Mouse (Mus musculus) limb, embryonic 14.5 days (tissue): ENCODE results near the gene Zscan29. TPM values are rescaled to one million over a fixed set of nuclear protein-coding genes. Genes with fewer than 3 reads are reported as not detected.

Experiments
- ATAC-seq: fragments of 200-750 bp; cut with Nextera tagmentation; 2 replicates; pipeline ENCODE4 v1.8.0; 2017; ENCODE audit warnings: low read depth, moderate number of reproducible peaks, moderate TSS enrichment; ENCODE audit not compliant: low FRiP score
- DNase-seq: peaks from one replicate; pipeline ENCODE4 v3.0.0-alpha.2; 2015; ENCODE audit warnings: low spot score
- H3K27ac ChIP-seq: fragments of 300-500 bp; sonication (generic); replicated peaks from 2 replicates; pipeline ENCODE4 v1.5.1; 2014; ENCODE audit warnings: low read depth, mild to moderate bottlenecking, low read length, moderate library complexity, mixed read lengths
- H3K27me3 ChIP-seq: fragments of 300-500 bp; sonication (generic); 2 replicates; pipeline ENCODE4 v1.6.1; 2014; ENCODE audit warnings: low read length, mixed read lengths; ENCODE audit not compliant: control insufficient read depth, insufficient read depth
- H3K36me3 ChIP-seq: fragments of 300-500 bp; sonication (generic); 2 replicates; pipeline ENCODE4 v1.6.1; 2014; ENCODE audit warnings: mild to moderate bottlenecking, low read length, moderate library complexity, mixed read lengths; ENCODE audit not compliant: control insufficient read depth, insufficient read depth
- H3K4me1 ChIP-seq: fragments of 300-500 bp; sonication (generic); 2 replicates; pipeline ENCODE4 v1.6.1; 2014; ENCODE audit warnings: antibody characterized with exemption, low read length, mixed read lengths; ENCODE audit not compliant: control insufficient read depth, insufficient read depth
- H3K4me2 ChIP-seq: fragments of 300-500 bp; sonication (generic); replicated peaks from 2 replicates; pipeline ENCODE4 v1.6.1; 2014; ENCODE audit warnings: low read depth, mild to moderate bottlenecking, low read length, moderate library complexity; ENCODE audit not compliant: severe bottlenecking
- H3K4me3 ChIP-seq: fragments of 300-500 bp; sonication (generic); replicated peaks from 2 replicates; pipeline ENCODE4 v1.5.1; 2014; ENCODE audit warnings: low read length
- H3K9ac ChIP-seq: fragments of 300-500 bp; sonication (generic); 2 replicates; pipeline ENCODE4 v1.6.1; 2014; ENCODE audit warnings: mild to moderate bottlenecking, low read depth, low read length, moderate library complexity; ENCODE audit not compliant: severe bottlenecking
- H3K9me3 ChIP-seq: fragments of 300-500 bp; sonication (generic); 2 replicates; pipeline ENCODE4 v1.6.1; 2016; ENCODE audit warnings: low read length; ENCODE audit not compliant: control insufficient read depth
- POLR2A ChIP-seq: fragments of 200-500 bp; IDR thresholded peaks from 2 replicates; pipeline ENCODE4 v1.8.0; 2012; ENCODE audit warnings: inconsistent platforms, mild to moderate bottlenecking, moderate library complexity, borderline replicate concordance; ENCODE audit not compliant: insufficient read depth, insufficient read length; ENCODE audit errors: extremely low read depth
- WGBS: fragments of 180-500 bp; shearing (Covaris S2); extraction: QIAGEN DNeasy Blood & Tissue Kit; methylation state at CpG from one replicate; pipeline ENCODE4 v1.1.7; 2014; 5-methylcytosine and 5-hydroxymethylcytosine counted together
- polyA plus RNA-seq, 2 experiments: library from polyadenylated mRNA; depleted of rRNA in 1 of 2; stranded (reverse) in 1 of 2; unstranded in 1 of 2; fragments of >200 nt; fragmentation: Nextera tagmentation in 1 of 2; extraction: Ambion mirVana in 1 of 2; gene quantifications; 2 replicates each; pipeline versions ENCODE4 v1.2.1 to v1.2.3; 2012 to 2014

Gene Zscan29
- polyA plus RNA-seq, 2 experiments = 7.2 to 9.2 TPM

DNA sequence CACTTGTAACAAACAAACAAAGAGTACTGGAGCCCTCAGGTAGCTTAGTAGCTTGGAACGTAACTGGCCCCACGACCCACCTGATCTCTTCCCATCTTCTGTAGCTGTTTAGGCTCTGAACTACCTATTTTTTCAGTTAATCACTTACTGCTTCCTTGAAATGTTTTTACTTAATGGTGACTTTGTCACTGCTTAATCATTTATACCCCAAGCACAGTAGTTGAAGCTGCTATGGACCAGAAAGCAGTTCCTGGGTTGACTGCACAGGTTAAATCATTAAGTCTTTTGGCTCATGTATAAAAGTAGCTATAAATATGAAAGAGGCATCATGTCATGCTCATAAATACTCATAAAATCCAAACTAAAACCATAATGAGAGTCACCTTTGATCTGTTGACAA lies 55.5 kb downstream of the Zscan29 start:
- H3K27ac ChIP-seq = no peak overlapping the region
- H3K9ac ChIP-seq = no peak overlapping the region
- TF ChIP-seq POLR2A = no peak
- no peaks in the 10 kb centered on the region for H3K36me3 ChIP-seq
- no peak overlapping the region for H3K4me2 ChIP-seq
- ATAC-seq (no peak), DNase-seq (no peak)
- H3K4me3 ChIP-seq = no peak overlapping the region
- H3K27me3 ChIP-seq = no peaks in the 10 kb centered on the region
- no peaks in the 10 kb centered on the region for H3K9me3 ChIP-seq
- H3K4me1 ChIP-seq = no peaks in the 10 kb centered on the region
- WGBS = 83% methylated on average over 2 of the region's 2 CpGs

GRCm38 (mm10) chr2:121109695-121110094 lies 61.2 kb downstream of the Zscan29 start, which contains the start of gene Tgm7:
Gene Tgm7 (minus strand): TSS chr2:121109795.
- Histone ChIP-seq H3K4me2 (no peak within 1 kb of the TSS), H3K9ac (no peak within 1 kb of the TSS), H3K27me3 (no peaks in the 10 kb centered on the region), H3K27ac (no peak within 1 kb of the TSS), H3K36me3 (no peaks in the 10 kb centered on the region), H3K4me1 (no peaks in the 10 kb centered on the region), H3K9me3 (no peaks in the 10 kb centered on the region), H3K4me3 (no peak within 1 kb of the TSS)
- 93% methylated on average over 4 of the region's 4 CpGs for WGBS
- ATAC-seq (no peak), DNase-seq (no peak)
- TF ChIP-seq POLR2A = no peak

Other genes with a start within 250 kb of the Zscan29 start
- gene Ubr1, start 200.4 kb downstream of the Zscan29 start, polyA plus RNA-seq (2012; rRNA removed) = 16.8 and 29.9 TPM in 2 replicates
- 22.3 and 22.6 TPM in 2 replicates for gene Ubr1, start 200.4 kb downstream of the Zscan29 start, polyA plus RNA-seq (2014; fragmentation: Nextera tagmentation; extraction: Ambion mirVana)
- 2.9 and 3.0 TPM in 2 replicates for gene Tmem62, start 194.1 kb downstream of the Zscan29 start, polyA plus RNA-seq (2012; rRNA removed)
- gene Tmem62, start 194.1 kb downstream of the Zscan29 start, polyA plus RNA-seq (2014; fragmentation: Nextera tagmentation; extraction: Ambion mirVana) = 1.4 and 1.5 TPM in 2 replicates
- gene Ccndbp1, start 162.7 kb downstream of the Zscan29 start, polyA plus RNA-seq (2012; rRNA removed) = 36.9 and 39.9 TPM in 2 replicates
- gene Ccndbp1, start 162.7 kb downstream of the Zscan29 start, polyA plus RNA-seq (2014; fragmentation: Nextera tagmentation; extraction: Ambion mirVana) = 40.2 and 40.7 TPM in 2 replicates
- gene Epb42, start 134.1 kb downstream of the Zscan29 start, polyA plus RNA-seq (2012; rRNA removed) = 0.38 and 0.77 TPM in 2 replicates
- gene Epb42, start 134.1 kb downstream of the Zscan29 start, polyA plus RNA-seq (2014; fragmentation: Nextera tagmentation; extraction: Ambion mirVana) = 0.98 TPM in 1 of 2 replicates, not detected in the other
- gene Tgm5, start 85.3 kb downstream of the Zscan29 start, polyA plus RNA-seq (2012; rRNA removed) = 0.08 and 0.10 TPM in 2 replicates
- gene Tgm5, start 85.3 kb downstream of the Zscan29 start, polyA plus RNA-seq (2014; fragmentation: Nextera tagmentation; extraction: Ambion mirVana) = not detected in 2 replicates
- gene Tgm7, start 61.3 kb downstream of the Zscan29 start, polyA plus RNA-seq (2012; rRNA removed) = 0.05 and 0.06 TPM in 2 replicates
- not detected in 2 replicates for gene Tgm7, start 61.3 kb downstream of the Zscan29 start, polyA plus RNA-seq (2014; fragmentation: Nextera tagmentation; extraction: Ambion mirVana)
- gene Adal, start 30.7 kb downstream of the Zscan29 start, polyA plus RNA-seq (2012; rRNA removed) = 15.0 and 16.8 TPM in 2 replicates
- 17.8 and 19.5 TPM in 2 replicates for gene Adal, start 30.7 kb downstream of the Zscan29 start, polyA plus RNA-seq (2014; fragmentation: Nextera tagmentation; extraction: Ambion mirVana)
- gene Lcmt2, start 30.5 kb downstream of the Zscan29 start, polyA plus RNA-seq (2012; rRNA removed) = 9.4 and 10.3 TPM in 2 replicates
- gene Lcmt2, start 30.5 kb downstream of the Zscan29 start, polyA plus RNA-seq (2014; fragmentation: Nextera tagmentation; extraction: Ambion mirVana) = 19.9 and 21.3 TPM in 2 replicates
- 53.6 and 66.3 TPM in 2 replicates for gene Tubgcp4, start 471 bp downstream of the Zscan29 start, polyA plus RNA-seq (2012; rRNA removed)
- 47.9 and 49.4 TPM in 2 replicates for gene Tubgcp4, start 471 bp downstream of the Zscan29 start, polyA plus RNA-seq (2014; fragmentation: Nextera tagmentation; extraction: Ambion mirVana)
- gene Trp53bp1, start 100.3 kb upstream of the Zscan29 start, polyA plus RNA-seq (2012; rRNA removed) = 67.7 and 75.6 TPM in 2 replicates
- gene Trp53bp1, start 100.3 kb upstream of the Zscan29 start, polyA plus RNA-seq (2014; fragmentation: Nextera tagmentation; extraction: Ambion mirVana) = 51.2 and 67.2 TPM in 2 replicates
- 7.1 and 7.6 TPM in 2 replicates for gene Map1a, start 118.5 kb upstream of the Zscan29 start, polyA plus RNA-seq (2012; rRNA removed)
- gene Map1a, start 118.5 kb upstream of the Zscan29 start, polyA plus RNA-seq (2014; fragmentation: Nextera tagmentation; extraction: Ambion mirVana) = 7.8 and 9.3 TPM in 2 replicates
- 12.4 and 13.0 TPM in 2 replicates for gene Ppip5k1, start 184.3 kb upstream of the Zscan29 start, polyA plus RNA-seq (2012; rRNA removed)
- gene Ppip5k1, start 184.3 kb upstream of the Zscan29 start, polyA plus RNA-seq (2014; fragmentation: Nextera tagmentation; extraction: Ambion mirVana) = 7.6 and 10.3 TPM in 2 replicates
- gene Ckmt1, start 186.6 kb upstream of the Zscan29 start, polyA plus RNA-seq (2012; rRNA removed) = 5.4 and 7.1 TPM in 2 replicates
- gene Ckmt1, start 186.6 kb upstream of the Zscan29 start, polyA plus RNA-seq (2014; fragmentation: Nextera tagmentation; extraction: Ambion mirVana) = 12.0 and 20.1 TPM in 2 replicates
- 0.01 TPM in 2 replicates for gene Strc, start 216.0 kb upstream of the Zscan29 start, polyA plus RNA-seq (2012; rRNA removed)
- gene Strc, start 216.0 kb upstream of the Zscan29 start, polyA plus RNA-seq (2014; fragmentation: Nextera tagmentation; extraction: Ambion mirVana) = not detected in 2 replicates
- gene Pdia3, start 242.7 kb upstream of the Zscan29 start, polyA plus RNA-seq (2012; rRNA removed) = 395 and 416 TPM in 2 replicates
- gene Pdia3, start 242.7 kb upstream of the Zscan29 start, polyA plus RNA-seq (2014; fragmentation: Nextera tagmentation; extraction: Ambion mirVana) = 523 and 526 TPM in 2 replicates
- 4.1 and 4.8 TPM in 2 replicates for gene Catsper2, start 242.7 kb upstream of the Zscan29 start, polyA plus RNA-seq (2012; rRNA removed)
- gene Catsper2, start 242.7 kb upstream of the Zscan29 start, polyA plus RNA-seq (2014; fragmentation: Nextera tagmentation; extraction: Ambion mirVana) = 1.7 and 2.9 TPM in 2 replicates